Mouse (Mus musculus) embryo, embryonic 11 days (tissue): ENCODE data around the gene Hoxa5.
A peak's percentile ranks its signal among the peaks of the same experiment; 100 is the strongest.

Experiments used
- DNase-seq: peaks from one replicate; pipeline ENCODE4 v3.0.0-alpha.2; 2015

The Hoxa5 gene

DNA sequence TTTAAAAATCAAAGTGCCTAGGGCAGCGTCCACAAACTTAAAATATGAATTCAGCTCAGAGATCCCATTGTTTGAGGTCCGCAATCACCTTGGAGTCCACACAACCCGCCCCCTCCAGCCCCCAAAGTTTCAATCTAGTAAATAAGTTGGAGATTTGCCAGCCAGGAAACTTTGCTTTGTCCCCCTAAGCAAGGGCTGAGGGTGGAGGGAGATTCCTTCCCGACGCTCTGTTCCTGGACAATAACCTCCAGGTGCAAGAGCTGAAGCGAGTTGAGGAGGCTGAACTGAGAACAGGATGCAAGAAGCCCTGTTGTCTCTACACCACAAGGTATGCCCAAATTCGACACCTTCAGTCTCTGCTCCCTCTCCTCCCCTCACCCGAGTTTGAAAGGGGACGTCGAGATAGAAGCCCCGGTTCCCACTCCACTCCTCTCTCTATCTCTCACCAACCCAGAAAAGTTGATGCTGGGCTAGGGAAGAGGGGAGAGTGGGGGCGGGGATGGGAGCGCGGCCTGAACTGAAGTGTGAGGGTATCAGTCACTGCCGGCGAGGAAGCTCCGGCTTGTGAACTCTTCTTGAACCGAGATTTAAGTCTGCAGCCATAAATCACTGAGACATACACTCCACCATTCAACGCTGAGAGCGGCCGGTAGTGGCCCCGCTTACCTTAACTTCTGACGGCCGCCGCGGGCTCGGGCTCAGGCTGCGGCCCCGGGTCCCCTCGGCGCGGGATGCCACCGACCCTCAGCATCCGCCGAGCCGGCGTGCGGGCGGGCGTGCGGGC is 29.2 kb downstream of the Hoxa5 start:
- peak; percentile 90 for DNase-seq

DNA sequence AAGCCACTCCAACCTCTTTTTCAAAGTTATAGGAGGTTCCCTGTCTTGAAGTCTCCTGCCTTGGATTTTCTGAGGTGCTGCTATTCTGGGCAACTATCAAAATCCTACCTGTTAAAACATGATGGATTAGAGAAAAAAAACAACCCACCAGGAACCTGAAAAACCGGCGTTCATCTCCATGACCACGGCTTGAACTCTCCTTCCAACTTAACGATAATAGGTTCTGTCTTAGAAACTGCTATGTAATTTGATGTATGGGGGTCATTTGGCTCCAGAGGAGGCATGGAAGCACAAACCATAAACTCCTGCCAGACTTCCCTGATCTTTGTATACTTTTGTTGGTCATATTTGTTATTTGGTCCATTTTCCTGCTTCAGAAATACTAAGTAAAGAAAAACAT is 30.7 kb downstream of the Hoxa5 start:
- peak; percentile 69 for DNase-seq

DNA sequence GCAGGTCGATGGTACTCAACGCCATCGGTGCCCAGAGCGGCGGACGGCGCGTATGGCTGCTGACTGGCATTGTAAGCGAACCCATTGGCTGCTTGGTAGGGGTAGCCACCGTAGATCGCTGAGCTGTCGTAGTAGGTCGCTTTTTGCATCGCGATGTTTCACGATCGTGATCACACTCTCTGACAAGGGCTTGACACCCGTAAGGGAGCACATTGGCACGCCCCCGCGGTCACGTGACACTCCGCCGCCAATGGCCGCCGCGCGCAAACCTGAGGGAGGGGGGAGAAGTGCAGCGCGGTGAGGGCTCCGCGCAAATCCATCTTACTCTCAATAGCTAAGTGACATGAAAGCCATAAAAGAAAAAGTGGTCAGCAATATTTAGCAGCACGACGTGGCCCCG is 31.9 kb downstream of the Hoxa5 start:
- peak; percentile 95 for DNase-seq

DNA sequence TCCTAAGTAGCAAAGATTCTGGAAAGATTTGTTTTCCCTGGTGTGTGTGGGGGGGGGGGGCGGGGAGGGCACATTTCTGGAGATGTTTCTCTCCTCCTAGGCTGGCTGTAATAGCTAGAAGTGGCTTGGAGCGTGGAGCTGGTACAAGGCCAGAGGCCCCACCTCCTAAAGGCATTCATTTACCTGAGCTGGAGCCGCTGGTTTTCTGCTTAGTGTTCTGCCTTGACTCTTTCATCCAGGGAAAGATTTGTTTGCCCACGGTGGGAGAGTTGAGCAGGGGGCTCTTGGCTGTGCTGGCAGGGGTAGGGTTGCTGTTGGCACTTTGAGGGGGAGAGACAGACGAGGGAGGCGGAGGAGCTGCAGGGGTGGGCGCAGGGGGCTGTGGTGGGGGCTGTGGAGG is 32.4 kb downstream of the Hoxa5 start:
- no peak for DNase-seq

DNA sequence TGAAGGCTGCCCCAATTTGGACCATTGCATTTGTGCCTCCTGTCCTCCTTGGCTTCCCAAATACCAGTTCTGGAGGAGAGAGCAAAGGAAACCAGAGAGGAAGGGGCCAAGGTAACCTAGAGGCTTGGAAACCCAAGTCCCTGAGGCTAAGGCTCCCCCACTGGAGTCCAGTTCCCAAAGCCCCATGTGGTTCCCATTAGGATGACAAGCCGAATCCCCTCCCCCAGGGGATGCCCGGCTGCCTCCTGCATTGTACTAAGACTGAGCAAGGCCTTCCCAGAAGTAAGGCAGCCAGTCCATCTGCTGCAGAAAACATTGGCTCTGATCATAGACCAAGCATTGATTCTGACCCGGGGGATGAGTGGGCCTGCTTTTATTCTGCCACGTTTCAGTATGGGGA is 33.1 kb downstream of the Hoxa5 start:
- peak; percentile 88 for DNase-seq

DNA sequence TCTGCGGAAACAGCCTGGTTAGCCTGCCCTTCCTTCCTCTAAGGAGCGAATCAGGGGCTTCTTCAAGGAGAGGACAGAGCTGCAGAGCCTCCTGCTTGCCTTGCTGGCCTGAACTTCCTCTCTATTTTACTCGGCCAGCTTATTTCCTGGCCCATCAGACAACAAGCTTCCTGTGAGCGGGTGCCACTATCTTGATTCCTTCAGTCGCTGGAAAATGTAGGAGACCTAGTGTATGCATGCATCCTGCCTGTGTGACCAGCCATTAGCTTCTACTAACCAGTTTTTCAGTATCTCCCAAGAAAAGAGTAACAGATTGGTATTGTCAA is 33.5 kb downstream of the Hoxa5 start:
- no peak for DNase-seq

DNA sequence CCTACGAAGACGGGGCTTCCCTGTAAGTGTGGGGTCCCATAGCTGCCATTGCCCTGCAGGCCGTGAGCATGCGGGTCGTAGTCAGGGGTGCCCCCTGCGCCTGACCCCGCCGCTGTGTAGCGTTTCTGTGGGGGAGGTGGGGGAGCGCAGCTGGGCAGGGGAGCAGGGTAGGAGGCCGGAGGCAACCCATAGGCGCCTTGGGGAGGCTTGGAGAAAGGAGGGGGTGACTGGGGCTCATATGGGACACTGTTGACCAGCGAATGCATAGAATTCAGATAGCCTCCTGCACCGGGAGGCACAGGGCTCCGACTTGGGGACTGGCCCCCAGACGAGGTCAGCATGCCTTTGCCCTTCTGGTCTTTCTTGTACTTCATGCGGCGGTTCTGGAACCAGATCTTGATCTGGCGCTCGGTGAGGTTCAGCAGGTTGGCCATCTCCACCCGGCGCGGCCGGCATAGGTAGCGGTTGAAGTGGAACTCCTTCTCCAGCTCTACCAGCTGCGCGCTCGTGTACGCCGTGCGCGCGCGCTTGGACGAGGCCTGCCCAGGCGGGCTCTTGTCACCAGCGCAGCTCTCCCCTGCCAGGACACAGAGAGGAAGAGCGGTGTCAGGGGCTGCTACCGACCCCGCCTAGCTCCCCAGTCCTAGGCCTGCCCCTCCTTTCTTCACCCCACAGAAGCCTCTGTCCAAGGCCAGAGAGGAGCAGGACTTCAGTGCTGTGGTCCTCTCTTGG is 34.1 kb downstream of the Hoxa5 start:
- peak; percentile 76 for DNase-seq

DNA sequence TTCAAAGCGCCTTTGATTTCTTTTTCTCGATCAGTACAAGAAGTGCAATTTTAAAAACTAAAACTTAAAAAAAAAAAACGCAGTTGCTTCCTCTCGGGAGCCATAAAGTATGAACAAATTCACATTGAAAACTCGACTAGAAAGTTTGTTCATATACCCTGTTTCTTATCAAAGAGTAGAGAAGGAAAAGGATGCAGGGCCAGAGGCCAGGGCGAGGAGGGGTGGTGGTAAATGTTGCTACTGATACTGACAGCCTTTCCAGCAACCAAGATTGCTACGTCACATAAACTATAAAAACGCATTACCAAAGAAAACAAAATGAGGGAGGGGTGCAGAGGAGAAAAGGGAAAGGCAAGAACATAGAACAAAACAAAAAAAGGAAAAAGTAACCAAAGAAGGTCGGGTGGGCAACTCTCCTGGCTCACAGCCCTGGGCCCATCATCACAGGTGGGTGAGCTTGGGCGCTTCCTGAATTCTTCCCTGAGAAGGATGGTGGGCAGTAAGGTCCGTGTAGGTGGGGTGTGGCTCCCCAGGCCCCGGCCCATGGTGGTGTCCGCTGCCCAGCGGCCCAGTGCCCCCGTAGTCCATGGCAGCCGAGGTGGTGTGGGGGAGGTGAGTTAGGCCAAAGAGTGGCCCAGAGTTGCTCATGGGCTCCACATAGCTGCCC is 34.8 kb downstream of the Hoxa5 start:
- DNase-seq: no peak

DNA sequence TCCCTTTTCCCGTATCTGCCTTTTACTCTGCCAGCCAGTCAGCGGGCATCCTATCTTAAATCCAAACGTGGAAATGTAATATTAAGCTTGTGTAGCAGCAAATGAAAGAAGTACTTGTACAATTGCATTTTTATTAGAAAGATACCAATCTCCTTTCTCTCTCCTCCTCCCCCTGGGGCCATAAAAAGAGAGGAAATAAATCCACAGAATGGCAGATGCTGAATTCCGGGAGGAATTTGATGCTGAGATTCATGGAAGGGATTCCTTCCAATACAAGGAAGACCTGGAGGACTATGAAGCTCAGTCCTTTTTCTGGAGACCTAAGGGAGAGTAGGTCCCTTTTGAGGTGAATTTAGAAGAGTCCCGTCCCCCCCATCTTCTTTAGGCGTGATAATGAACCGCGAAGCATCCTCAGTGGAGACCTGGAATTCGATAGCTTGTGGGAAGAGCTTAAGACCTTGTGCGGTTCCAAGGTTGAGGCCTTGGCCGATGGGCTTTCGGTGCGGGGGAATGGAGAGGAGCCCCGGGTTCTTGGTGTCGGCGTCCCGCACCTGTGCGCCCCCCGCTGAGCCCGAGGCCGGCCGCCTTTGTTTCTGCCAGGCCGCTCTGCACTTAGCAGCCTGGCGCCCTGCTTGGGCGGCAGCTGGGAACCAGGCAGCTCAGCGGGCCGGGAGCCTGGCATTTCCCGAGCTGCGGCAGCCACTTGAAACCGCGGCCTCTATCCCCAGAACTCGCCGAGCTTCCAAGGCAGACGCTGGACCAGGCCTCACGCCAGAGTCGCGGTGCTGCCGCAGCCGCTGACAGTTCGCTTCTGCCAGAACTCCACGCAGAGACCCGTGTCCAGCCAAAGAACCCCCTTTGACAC is 36.0 kb downstream of the Hoxa5 start:
- peak; percentile 71 for DNase-seq

DNA sequence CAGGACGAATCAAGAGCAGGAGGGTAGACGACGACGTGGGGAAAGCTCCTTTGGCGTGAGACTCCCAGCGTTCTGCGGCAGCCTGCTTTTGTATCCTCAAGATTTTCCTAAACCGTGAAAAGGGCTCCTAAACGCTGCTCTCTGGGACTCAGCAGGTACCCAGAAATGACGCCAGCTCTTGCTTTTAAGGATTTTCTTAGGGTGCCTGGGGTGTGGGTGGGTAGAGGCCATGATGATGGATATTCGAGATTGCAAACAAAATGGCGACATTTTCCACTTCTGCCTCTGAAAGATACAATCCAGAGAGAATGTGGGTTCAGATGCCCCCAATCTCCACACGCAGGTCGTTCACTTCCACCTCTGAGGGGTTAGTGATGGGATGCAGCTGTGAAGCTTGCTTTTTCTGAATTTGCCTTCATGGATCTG is 36.6 kb downstream of the Hoxa5 start:
- peak; percentile 66 for DNase-seq

DNA sequence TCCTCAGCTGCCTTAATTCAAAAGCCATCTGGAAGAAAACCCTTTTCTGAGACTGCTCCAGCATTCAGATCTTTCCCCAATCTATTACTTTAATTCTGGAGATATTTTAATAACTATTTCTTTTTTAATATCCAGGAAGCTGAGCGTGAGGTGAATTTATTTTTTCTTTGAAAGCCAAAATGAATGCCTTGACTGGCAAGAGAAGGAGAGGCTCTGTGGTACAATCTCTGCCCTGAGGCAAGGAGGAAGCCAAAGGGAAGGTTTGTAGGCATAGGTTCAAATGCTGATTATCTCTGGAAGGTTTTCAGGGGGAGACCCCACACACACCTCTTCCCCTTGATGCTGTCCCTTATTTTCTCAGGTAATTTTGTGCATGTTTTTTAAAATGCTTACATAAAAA is 37.2 kb downstream of the Hoxa5 start:
- no peak for DNase-seq

DNA sequence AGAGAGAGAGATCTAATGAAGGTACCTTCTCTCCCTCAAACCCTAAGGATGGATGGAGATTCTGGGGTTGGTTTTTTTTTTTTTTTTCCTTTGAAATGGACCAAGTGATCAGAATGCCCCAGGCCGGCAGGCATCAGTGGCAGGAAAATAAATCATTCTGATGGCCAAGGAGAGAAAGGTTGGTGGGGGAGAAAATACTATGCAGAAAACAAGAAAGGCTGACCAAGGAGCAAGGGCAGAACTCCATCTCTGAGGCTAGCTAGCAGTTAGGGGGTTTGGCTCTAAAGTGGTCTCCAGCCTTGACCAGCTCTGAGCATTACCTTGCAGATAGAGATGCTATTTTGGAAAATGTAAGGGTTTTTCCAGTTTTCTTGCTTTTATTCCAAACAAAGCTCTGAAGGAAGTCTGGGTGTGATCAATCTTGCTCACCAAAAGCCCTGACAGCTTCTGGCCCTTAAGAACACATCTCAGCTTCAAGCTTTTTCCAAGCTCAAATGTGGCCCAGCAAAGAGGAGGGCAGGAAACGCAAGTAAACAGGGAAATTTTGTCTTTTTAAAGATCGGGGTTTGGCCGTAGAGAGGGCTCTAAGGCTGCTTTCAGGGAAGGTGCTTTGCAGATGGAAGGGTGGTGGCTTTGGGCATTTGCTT is 37.8 kb downstream of the Hoxa5 start:
- DNase-seq: peak; percentile 66

DNA sequence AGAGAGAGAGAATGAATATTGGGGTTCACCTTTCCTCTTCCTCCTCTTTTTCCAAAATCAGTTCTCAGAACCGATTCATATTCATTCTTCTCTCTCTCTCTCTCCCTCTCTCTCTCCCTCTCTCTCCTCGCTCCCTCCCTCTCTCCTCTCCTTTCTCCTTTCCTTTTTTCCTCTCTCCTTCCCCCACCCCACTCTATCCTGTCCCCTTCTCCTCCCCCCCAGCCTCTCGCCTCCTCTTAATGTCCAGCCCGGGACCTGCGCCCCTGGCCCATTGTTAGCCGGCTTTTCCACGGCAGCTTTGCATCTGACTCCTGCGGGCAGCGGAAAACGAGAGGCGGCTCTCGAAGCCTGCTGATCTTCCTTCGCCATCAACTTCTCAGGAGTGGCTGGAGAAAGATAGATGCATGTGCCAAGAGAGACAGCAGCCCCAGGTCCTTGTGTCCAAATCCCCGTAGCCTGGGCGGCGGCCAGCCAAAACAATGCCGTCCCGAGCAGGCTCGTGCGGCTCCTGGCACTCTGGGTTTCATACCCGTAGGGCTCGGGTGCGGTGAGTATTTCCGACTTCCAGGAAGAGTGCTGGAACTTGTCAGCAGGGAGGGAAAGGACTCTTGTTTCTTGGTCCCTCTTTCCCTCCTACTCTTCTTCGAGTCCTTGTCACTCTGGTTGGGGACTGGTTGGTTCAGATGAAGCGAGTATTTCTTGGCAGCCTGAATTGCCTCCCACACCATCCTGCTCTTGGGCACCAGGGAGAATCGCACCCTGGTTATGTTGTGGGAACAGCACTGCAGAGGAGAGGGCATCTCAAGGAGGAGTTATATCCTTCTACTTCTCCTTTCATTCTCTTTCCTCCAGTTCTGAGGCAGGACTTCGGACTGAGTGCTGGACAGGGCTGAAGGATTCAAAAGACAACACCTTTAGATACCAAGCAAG is 38.7 kb downstream of the Hoxa5 start:
- DNase-seq: peak; percentile 62

DNA sequence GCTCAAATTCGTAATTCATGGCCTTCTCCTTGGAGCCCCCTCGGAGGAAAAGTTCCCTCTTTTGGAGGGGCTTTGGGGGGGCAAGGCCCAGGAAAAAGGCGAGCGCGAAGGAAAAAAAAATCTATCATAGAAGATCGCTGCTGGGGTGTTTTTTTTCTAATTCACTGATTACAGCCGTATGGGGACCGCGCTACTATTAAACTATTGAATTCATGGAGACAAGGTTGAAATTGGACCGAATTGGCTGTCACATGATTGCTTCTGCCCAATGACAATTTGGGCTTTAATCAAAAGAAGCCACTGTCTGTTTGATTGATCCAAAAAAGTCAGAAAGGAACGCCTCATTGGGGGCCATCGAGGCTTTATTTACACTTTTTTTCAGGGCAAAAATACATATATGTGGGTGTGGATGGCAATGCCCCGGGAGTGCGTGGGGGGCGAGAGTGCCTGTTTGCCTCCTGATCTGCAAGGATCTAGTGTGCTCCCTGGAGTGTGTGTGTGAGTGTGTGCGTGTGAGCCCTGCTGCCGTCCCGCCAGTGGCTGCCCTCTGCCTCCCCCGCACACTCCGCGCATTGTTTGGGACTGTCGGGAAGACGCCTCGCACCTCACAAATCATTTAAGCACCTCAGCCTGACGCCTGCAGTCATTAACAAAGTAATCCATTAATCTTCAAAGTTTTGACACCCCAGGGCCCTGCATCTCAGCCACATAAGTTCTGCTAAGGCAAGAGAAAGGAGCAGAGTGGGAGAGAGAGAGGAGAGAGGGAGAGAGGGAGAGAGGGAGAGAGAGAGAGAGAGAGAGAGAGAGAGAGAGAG is 39.6 kb downstream of the Hoxa5 start, which contains the start of gene Hoxa2:
Gene Hoxa2 (minus strand): TSS at position 206 of the 815 bp plus-strand sequence.
- DNase-seq: peak; percentile 82

DNA sequence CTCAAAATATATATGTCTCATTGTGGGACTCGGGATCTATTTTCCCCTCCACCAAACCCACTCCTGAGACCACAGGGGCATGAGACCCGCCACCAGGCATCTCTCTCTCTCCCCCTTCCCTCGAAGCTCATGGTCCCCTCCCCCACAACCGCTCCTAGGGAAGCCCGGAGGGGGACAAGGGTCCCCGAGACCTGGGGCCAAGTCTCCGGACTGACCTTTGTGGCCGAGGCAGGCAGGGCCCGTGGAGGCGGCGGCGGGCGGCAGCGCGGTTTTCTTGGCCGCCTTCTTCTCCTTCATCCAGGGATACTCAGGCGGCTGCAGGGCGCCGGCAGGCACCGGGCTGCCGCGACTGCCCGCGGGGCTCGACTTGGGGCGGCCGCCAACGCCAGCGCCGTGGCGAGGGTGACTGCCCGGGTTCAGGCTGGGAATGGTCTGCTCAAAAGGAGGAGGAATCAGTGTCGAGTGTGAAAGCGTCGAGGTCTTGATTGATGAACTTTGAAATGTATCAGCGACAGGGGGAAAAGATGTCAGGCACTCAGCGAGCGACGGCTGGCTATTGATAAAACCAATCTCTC is 40.2 kb downstream of the Hoxa5 start:
- DNase-seq: peak; percentile 83

DNA sequence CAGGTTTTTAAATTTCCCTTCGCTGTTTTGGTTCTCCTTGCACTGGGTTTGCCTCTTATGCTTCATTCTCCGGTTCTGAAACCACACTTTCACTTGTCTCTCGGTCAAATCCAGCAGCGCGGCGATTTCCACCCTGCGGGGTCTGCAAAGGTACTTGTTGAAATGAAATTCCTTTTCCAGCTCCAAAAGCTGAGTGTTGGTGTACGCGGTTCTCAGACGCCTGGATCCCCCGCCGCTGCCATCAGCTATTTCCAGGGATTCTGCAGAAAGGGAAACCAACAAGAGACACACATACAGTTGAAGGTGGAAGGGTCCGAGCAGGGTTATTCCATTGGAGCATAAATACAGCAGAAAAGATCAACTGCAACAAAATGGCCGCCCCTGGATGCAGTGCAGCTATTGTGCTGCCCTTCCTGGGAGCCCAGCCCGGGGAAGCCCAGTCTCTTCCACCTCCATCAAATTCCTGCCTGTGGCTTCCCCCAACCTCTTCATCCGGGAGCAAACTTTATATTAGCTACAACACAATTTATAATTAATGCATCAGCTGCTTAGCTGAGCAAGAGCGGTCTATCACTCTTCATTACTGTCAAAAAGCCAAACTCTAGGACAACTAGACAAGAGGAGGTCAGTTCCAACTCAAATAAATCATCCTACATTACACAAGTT is 40.9 kb downstream of the Hoxa5 start:
- peak; percentile 79 for DNase-seq

DNA sequence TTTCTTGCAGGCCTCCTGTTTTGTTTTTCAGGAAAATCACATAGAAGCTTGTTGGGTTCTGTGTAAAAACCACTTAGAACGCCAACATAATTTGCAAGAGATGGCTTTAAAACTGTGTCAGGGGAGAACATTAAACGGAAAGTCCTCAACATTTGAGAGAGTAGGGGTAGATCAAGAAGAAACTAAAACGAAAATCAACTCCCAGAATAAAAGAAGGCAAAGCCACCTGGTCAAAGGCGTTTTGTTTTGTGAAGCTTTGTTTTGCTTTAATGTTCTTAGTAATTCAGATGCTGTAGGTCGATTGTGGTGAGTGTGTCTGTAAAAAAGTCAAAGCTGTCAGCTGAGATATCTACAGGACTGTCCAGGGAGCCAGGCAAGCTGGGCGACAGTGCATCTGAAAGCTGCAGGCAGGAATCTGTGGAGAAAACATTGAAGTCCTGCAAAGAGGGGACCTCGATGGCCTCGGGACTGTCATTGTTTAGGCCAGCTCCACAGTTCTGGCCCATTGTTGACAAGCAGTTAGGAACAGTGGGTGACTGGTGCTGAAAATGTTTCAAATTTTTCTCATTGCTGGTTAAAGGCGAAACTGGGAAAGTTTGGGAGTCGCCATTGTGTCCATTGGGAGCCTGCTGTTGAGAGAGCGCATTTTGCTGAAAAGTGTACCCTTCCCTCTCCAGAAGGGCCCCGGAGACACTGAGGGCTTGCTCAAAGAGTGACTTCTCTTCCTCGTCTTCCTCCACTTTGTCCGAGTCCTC is 41.6 kb downstream of the Hoxa5 start:
- peak; percentile 44 for DNase-seq

DNA sequence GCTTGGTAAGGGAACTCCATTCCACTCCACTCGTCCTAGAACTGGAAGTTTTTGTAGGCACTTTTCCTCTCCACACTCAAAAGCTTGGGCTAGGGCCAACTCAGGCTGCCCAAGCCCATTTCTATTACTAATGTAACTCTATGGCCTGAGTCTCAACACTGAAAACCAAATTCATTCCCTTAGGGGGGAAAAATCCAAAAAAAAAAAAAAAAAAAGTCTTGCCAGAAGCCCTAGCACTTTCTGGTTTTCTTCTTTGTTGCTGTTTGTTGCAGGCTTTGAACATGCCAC is 42.4 kb downstream of the Hoxa5 start:
- no peak for DNase-seq
